Mouse (Mus musculus) CH12.LX (cell line): ENCODE results near the gene Larp4b. TPM values are rescaled to one million over a fixed set of nuclear protein-coding genes. Genes with fewer than 3 reads are reported as not detected.

Experiments
- DNase-seq: peaks from one replicate; pipeline ENCODE4 v3.0.0-alpha.2; 2013; ENCODE audit errors: extremely low read depth
- H3K27ac ChIP-seq: 2 replicates; pipeline ENCODE4 v1.5.1; 2012; ENCODE audit warnings: low read depth, mild to moderate bottlenecking, control low read depth, moderate library complexity; ENCODE audit not compliant: insufficient read depth
- H3K27me3 ChIP-seq: replicated peaks from 2 replicates; pipeline ENCODE3; 2012; ENCODE audit warnings: inconsistent platforms
- H3K36me3 ChIP-seq, 2 experiments: replicated peaks in 1 of 2; 2 replicates each; pipeline versions ENCODE3 to v1.6.1; 2012; ENCODE audit warnings: inconsistent platforms in 1 of 2, low read length in 1 of 2, mild to moderate bottlenecking in 1 of 2, mixed read lengths in 1 of 2, moderate library complexity in 1 of 2; ENCODE audit not compliant: control insufficient read depth in 1 of 2, insufficient read depth in 1 of 2
- H3K4me1 ChIP-seq, 2 experiments: 2 replicates each; pipeline ENCODE4 v1.6.1; 2012; ENCODE audit warnings: inconsistent platforms in 1 of 2, moderate library complexity in 1 of 2; ENCODE audit not compliant: insufficient read depth in 2 of 2, control insufficient read depth in 1 of 2
- H3K4me2 ChIP-seq: 2 replicates; pipeline ENCODE4 v1.6.1; 2012; ENCODE audit warnings: low read depth, mild to moderate bottlenecking, control low read depth; ENCODE audit not compliant: poor library complexity, insufficient read depth, severe bottlenecking
- H3K4me3 ChIP-seq, 3 experiments: fragments of 150-350 bp in 1 of 3; sonication (generic) in 1 of 3; replicated peaks in 1 of 3; 2 replicates each; pipeline versions ENCODE3 to v1.5.1; 2011 to 2012; ENCODE audit warnings: low read depth in 2 of 3, low read length in 2 of 3, mild to moderate bottlenecking in 2 of 3, moderate library complexity in 2 of 3, control low read depth in 1 of 3, improper control_type of control experiment in 1 of 3, inconsistent platforms in 1 of 3, mixed read lengths in 1 of 3; ENCODE audit not compliant: poor library complexity in 1 of 3
- H3K79me2 ChIP-seq: replicated peaks from 2 replicates; pipeline ENCODE4 v1.6.1; 2012; ENCODE audit warnings: mild to moderate bottlenecking, moderate library complexity; ENCODE audit not compliant: control insufficient read depth, poor library complexity, insufficient read depth, severe bottlenecking; ENCODE audit errors: extremely low read depth
- H3K9ac ChIP-seq: 2 replicates; pipeline ENCODE4 v1.6.1; 2012; ENCODE audit warnings: low read depth, mild to moderate bottlenecking, control low read depth, moderate library complexity; ENCODE audit not compliant: insufficient read depth
- H3K9me3 ChIP-seq: replicated peaks from 2 replicates; pipeline ENCODE3; 2012; ENCODE audit warnings: low read length, inconsistent platforms, mixed read lengths
- CHD1 ChIP-seq: IDR thresholded peaks from 2 replicates; pipeline ENCODE4 v1.6.1; 2012; ENCODE audit warnings: low read depth, low read length, improper control_type of control experiment, inconsistent platforms
- CHD2 ChIP-seq: IDR thresholded peaks from 2 replicates; pipeline ENCODE4 v1.6.1; 2011; ENCODE audit warnings: low read length, improper control_type of control experiment
- CTCF ChIP-seq, 2 experiments: IDR thresholded peaks in 1 of 2; conservative IDR thresholded peaks in 1 of 2; 2 replicates each; pipeline ENCODE4 v1.5.1; 2011 to 2012; ENCODE audit warnings: low read depth in 2 of 2, low read length in 2 of 2, improper control_type of control experiment in 1 of 2, inconsistent platforms in 1 of 2, mild to moderate bottlenecking in 1 of 2, moderate library complexity in 1 of 2
- EP300 ChIP-seq: IDR thresholded peaks from 2 replicates; pipeline ENCODE4 v1.6.1; 2011; ENCODE audit warnings: low read length, improper control_type of control experiment
- HCFC1 ChIP-seq: IDR thresholded peaks from 2 replicates; pipeline ENCODE4 v1.6.1; 2012; ENCODE audit warnings: low read depth, mild to moderate bottlenecking, inconsistent platforms, low read length, improper control_type of control experiment
- IRF4 ChIP-seq: IDR thresholded peaks from 2 replicates; pipeline ENCODE4 v1.6.1; 2014; ENCODE audit warnings: low read depth, mild to moderate bottlenecking, inconsistent platforms, low read length, improper control_type of control experiment
- KAT2A ChIP-seq: IDR thresholded peaks from 2 replicates; pipeline ENCODE4 v1.6.1; 2012; ENCODE audit warnings: low read length, improper control_type of control experiment, inconsistent platforms; ENCODE audit not compliant: insufficient replicate concordance
- MAFK ChIP-seq: IDR thresholded peaks from 2 replicates; pipeline ENCODE4 v1.6.1; 2011; ENCODE audit warnings: low read length, improper control_type of control experiment; ENCODE audit not compliant: insufficient replicate concordance
- MAZ ChIP-seq: IDR thresholded peaks from 2 replicates; pipeline ENCODE4 v1.6.1; 2012; ENCODE audit warnings: low read depth, mild to moderate bottlenecking, inconsistent platforms, low read length, improper control_type of control experiment, moderate library complexity
- NELFE ChIP-seq: IDR thresholded peaks from 2 replicates; pipeline ENCODE4 v1.6.1; 2011; ENCODE audit warnings: low read depth, low read length, improper control_type of control experiment
- NRF1 ChIP-seq: IDR thresholded peaks from 2 replicates; pipeline ENCODE4 v1.6.1; 2014; ENCODE audit warnings: low read depth, mild to moderate bottlenecking, inconsistent platforms, low read length, improper control_type of control experiment, moderate library complexity
- PAX5 ChIP-seq: IDR thresholded peaks from 2 replicates; pipeline ENCODE4 v1.6.1; 2012; ENCODE audit warnings: low read length, inconsistent platforms, mixed read lengths
- POLR2A ChIP-seq: IDR thresholded peaks from 2 replicates; pipeline ENCODE4 v1.6.1; 2011; ENCODE audit warnings: low read depth, mild to moderate bottlenecking, improper control_type of control experiment, low read length
- POLR2AphosphoS2 ChIP-seq: IDR thresholded peaks from 2 replicates; pipeline ENCODE4 v1.6.1; 2011; ENCODE audit warnings: low read depth, low read length, improper control_type of control experiment
- RCOR1 ChIP-seq: conservative IDR thresholded peaks from 2 replicates; pipeline ENCODE4 v1.6.1; 2012; ENCODE audit warnings: low read depth, mild to moderate bottlenecking, inconsistent platforms, low read length, improper control_type of control experiment
- SIN3A ChIP-seq: IDR thresholded peaks from 2 replicates; pipeline ENCODE4 v1.6.1; 2012; ENCODE audit warnings: low read length, improper control_type of control experiment, inconsistent platforms
- TCF12 ChIP-seq: IDR thresholded peaks from 2 replicates; pipeline ENCODE4 v1.6.1; 2014; ENCODE audit warnings: low read depth, mild to moderate bottlenecking, inconsistent platforms, low read length, improper control_type of control experiment
- UBTF ChIP-seq: IDR thresholded peaks from 2 replicates; pipeline ENCODE4 v1.6.1; 2012; ENCODE audit warnings: low read depth, mild to moderate bottlenecking, inconsistent platforms, low read length, improper control_type of control experiment, moderate library complexity
- USF1 ChIP-seq: IDR thresholded peaks from 2 replicates; pipeline ENCODE4 v1.6.1; 2014; ENCODE audit warnings: low read depth, mild to moderate bottlenecking, inconsistent platforms, low read length, improper control_type of control experiment
- ZC3H11A ChIP-seq: IDR thresholded peaks from 2 replicates; pipeline ENCODE4 v1.6.1; 2012; ENCODE audit warnings: low read depth, mild to moderate bottlenecking, inconsistent platforms, low read length, improper control_type of control experiment
- ZKSCAN1 ChIP-seq: IDR thresholded peaks from 2 replicates; pipeline ENCODE4 v1.6.1; 2012; ENCODE audit warnings: low read depth, inconsistent platforms, low read length, improper control_type of control experiment, borderline replicate concordance
- dilution Hi-C: fragments of 300-500 bp; cut with MboI; formaldehyde crosslinking; loops from 2 replicates; pipeline ENCODE4 v1.14.3; 2020; ENCODE audit warnings: low sequenced_read_pairs; ENCODE audit not compliant: extremely low pct_unique_long_range_greater_than_20kb, extremely low pct_ligation_motif_present
- in situ Hi-C: fragments of 300-500 bp; cut with MboI; formaldehyde crosslinking; loops from 3 replicates; pipeline ENCODE4 v1.14.3; 2019; ENCODE audit warnings: low sequenced_read_pairs, low pct_ligation_motif_present, low pct_unique_long_range_greater_than_20kb, mixed read lengths
- polyA plus RNA-seq: library from polyadenylated mRNA; unstranded; fragments of >175 nt; gene quantifications from 2 replicates; pipeline ENCODE4 v1.2.1, GENCODE M21; 2012; ENCODE audit warnings: low read depth; ENCODE audit not compliant: insufficient read length
- total RNA-seq, 2 experiments: library from RNA; depleted of rRNA; stranded (reverse); fragments of 300-350 nt in 1 of 2; fragments of >200 nt in 1 of 2; gene quantifications; 2 replicates each; pipeline ENCODE4 v1.2.3; 2012 to 2014

Larp4b gene
- total and polyA plus RNA-seq, 3 experiments = 57.9 to 63.3 (median 58.3) TPM

GRCm38 (mm10) chr13:9071008-9071407, 22.7 kb upstream of the Larp4b start:
- in situ Hi-C loops (no loop called here), dilution Hi-C loops (no loop called here)
- H3K27me3 ChIP-seq = no peaks in the 10 kb centered on the region
- H3K4me3 ChIP-seq = no peak overlapping the region
- no peak overlapping the region for H3K9ac ChIP-seq
- H3K27ac ChIP-seq = no peak overlapping the region
- no peak for DNase-seq
- no peaks in the 10 kb centered on the region for H3K9me3 ChIP-seq
- H3K4me2 ChIP-seq = no peak overlapping the region
- TF ChIP-seq IRF4 (no peak), CHD1 (no peak), UBTF (no peak), PAX5 (no peak), ZC3H11A (no peak), NRF1 (no peak), NELFE (no peak), POLR2A (no peak), ZKSCAN1 (no peak), EP300 (no peak), RCOR1 (no peak), CTCF (conservative IDR thresholded peaks at IDR 0.05 in 1 of 2, IDR thresholded peaks at IDR 0.05 in 1 of 2; ENCODE audit: low read depth in 2 of 2, low read length in 2 of 2) (no peak), TCF12 (no peak), HCFC1 (no peak), CHD2 (no peak), SIN3A (no peak), MAZ (no peak), POLR2AphosphoS2 (no peak), KAT2A (no peak)
- H3K4me1 ChIP-seq = no peaks in the 10 kb centered on the region
- no peaks in the 10 kb centered on the region for H3K79me2 ChIP-seq
- H3K36me3 ChIP-seq = no peaks in the 10 kb centered on the region

GRCm38 (mm10) chr13:9073818-9074217, 19.9 kb upstream of the Larp4b start:
- dilution Hi-C loops = no loop called here
- no peak overlapping the region for H3K9ac ChIP-seq
- DNase-seq = no peak
- H3K4me2 ChIP-seq = no peak overlapping the region
- in situ Hi-C loops = no loop called here
- no peak overlapping the region for H3K4me3 ChIP-seq
- H3K9me3 ChIP-seq = no peaks in the 10 kb centered on the region
- TF ChIP-seq MAFK (no peak), USF1 (no peak)
- TF ChIP-seq, all 38 proteins: peak for 0
- no peaks in the 10 kb centered on the region for H3K4me1 ChIP-seq
- H3K27ac ChIP-seq = no peak overlapping the region
- H3K79me2 ChIP-seq = no peaks in the 10 kb centered on the region
- H3K27me3 ChIP-seq = no peaks in the 10 kb centered on the region
- no peaks in the 10 kb centered on the region for H3K36me3 ChIP-seq
